Mouse (Mus musculus) heart, embryonic 14.5 days (tissue): ENCODE measurements around the gene Frmd6. TPM values are rescaled to one million over a fixed set of nuclear protein-coding genes. Genes with fewer than 3 reads are reported as not detected.

Source experiments
- ATAC-seq: fragments of 200-750 bp; cut with Nextera tagmentation; 2 replicates; pipeline ENCODE4 v1.8.0; 2017; ENCODE audit warnings: low read depth, moderate TSS enrichment; ENCODE audit not compliant: insufficient number of reproducible peaks, insufficient read depth, low FRiP score
- H3K27ac ChIP-seq, 2 experiments: fragments of 200-500 bp in 1 of 2; fragments of 300-500 bp in 1 of 2; sonication (generic) in 1 of 2; replicated peaks in 1 of 2; 2 replicates each; pipeline ENCODE4 v1.5.1; 2012 to 2014; ENCODE audit warnings: low read depth in 2 of 2, low read length in 2 of 2, control low read depth in 1 of 2, mild to moderate bottlenecking in 1 of 2, mixed read lengths in 1 of 2; ENCODE audit not compliant: control insufficient read depth in 1 of 2, insufficient read depth in 1 of 2
- H3K27me3 ChIP-seq: fragments of 300-500 bp; sonication (generic); 2 replicates; pipeline ENCODE4 v1.6.1; 2014; ENCODE audit warnings: mild to moderate bottlenecking, low read length, control low read depth; ENCODE audit not compliant: control insufficient read depth, insufficient read depth
- H3K36me3 ChIP-seq: fragments of 300-500 bp; sonication (generic); 2 replicates; pipeline ENCODE4 v1.6.1; 2014; ENCODE audit warnings: mild to moderate bottlenecking, control low read depth, low read length, mixed read lengths; ENCODE audit not compliant: control insufficient read depth, insufficient read depth
- H3K4me1 ChIP-seq, 2 experiments: fragments of 200-500 bp in 1 of 2; fragments of 300-500 bp in 1 of 2; sonication (generic) in 1 of 2; 2 replicates each; pipeline ENCODE4 v1.6.1; 2012 to 2014; ENCODE audit warnings: low read length in 2 of 2, control low read depth in 1 of 2, mixed read lengths in 1 of 2; ENCODE audit not compliant: control insufficient read depth in 2 of 2, insufficient read depth in 2 of 2
- H3K4me2 ChIP-seq: fragments of 300-500 bp; sonication (generic); 2 replicates; pipeline ENCODE4 v1.6.1; 2014; ENCODE audit warnings: mild to moderate bottlenecking, low read length
- H3K4me3 ChIP-seq, 2 experiments: fragments of 200-500 bp in 1 of 2; fragments of 300-500 bp in 1 of 2; sonication (generic) in 1 of 2; 2 replicates each; pipeline ENCODE4 v1.5.1; 2012 to 2014; ENCODE audit warnings: low read length in 2 of 2, mild to moderate bottlenecking in 2 of 2, control low read depth in 1 of 2, low read depth in 1 of 2, moderate library complexity in 1 of 2; ENCODE audit not compliant: control insufficient read depth in 1 of 2, insufficient read depth in 1 of 2
- H3K9ac ChIP-seq: fragments of 300-500 bp; sonication (generic); 2 replicates; pipeline ENCODE4 v1.6.1; 2014; ENCODE audit warnings: mild to moderate bottlenecking, low read length
- H3K9me3 ChIP-seq: fragments of 300-500 bp; sonication (generic); 2 replicates; pipeline ENCODE4 v1.6.1; 2016; ENCODE audit warnings: low read length, control low read depth; ENCODE audit not compliant: control insufficient read depth
- WGBS: fragments of 180-500 bp; shearing (Covaris S2); extraction: QIAGEN DNeasy Blood & Tissue Kit; methylation state at CpG from one replicate; pipeline ENCODE4 v1.1.7; 2014; 5-methylcytosine and 5-hydroxymethylcytosine counted together
- polyA plus RNA-seq: library from polyadenylated mRNA; unstranded; fragments of >200 nt; fragmentation: Nextera tagmentation; extraction: Ambion mirVana; gene quantifications from 2 replicates; pipeline ENCODE4 v1.2.1, GENCODE M21; 2014

Frmd6 gene
- polyA plus RNA-seq, 1 experiment from 2014 or later = 27.0 TPM

DNA sequence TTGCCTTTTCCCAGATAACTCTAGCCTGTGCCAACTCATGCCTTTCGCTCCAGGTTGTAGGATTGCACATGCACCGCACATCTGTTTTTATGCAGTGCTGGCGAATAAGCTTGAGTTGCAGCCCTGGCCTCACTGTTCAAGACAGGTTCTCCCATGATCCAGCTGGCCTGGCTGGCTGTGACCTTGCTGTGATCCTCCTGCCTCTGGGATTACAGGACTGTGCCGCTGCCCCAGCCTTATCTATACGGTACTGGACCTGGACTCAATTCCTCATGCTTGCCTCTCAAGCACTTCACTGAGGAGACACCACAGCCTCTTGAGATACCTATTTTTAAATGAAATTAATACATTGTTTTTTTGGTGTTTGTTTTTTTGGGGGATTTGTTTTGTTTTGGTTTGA is 118.9 kb downstream of the Frmd6 start:
- no peak overlapping the region for H3K4me3 ChIP-seq
- no peak overlapping the region for H3K9ac ChIP-seq
- no peaks in the 10 kb centered on the region for H3K9me3 ChIP-seq
- H3K36me3 ChIP-seq = peaks cover 82% of the 10 kb centered on the region
- no peaks in the 10 kb centered on the region for H3K27me3 ChIP-seq
- WGBS = 63% methylated on average over 5 of the region's 5 CpGs
- 0 out of 2 replicates have a peak, but pooled peaks have one; percentile 43 for ATAC-seq
- no peak overlapping the region for H3K4me2 ChIP-seq
- 0 out of 4 replicates have a peak, but pooled peaks cover 0 to 3% of the 10 kb centered on the region in 2 experiments for H3K4me1 ChIP-seq
- peak overlapping the region; percentile 14 to 31; a peak in 1 of 4 replicates for H3K27ac ChIP-seq

- ATAC-seq = no peak
- Histone ChIP-seq H3K4me2 (no peak overlapping the region), H3K9ac (no peak overlapping the region), H3K9me3 (no peaks in the 10 kb centered on the region), H3K4me1 (0 out of 4 replicates have a peak, but pooled peaks cover 0 to 3% of the 10 kb centered on the region in 2 experiments), H3K4me3 (no peak overlapping the region), H3K36me3 (peaks cover 92% of the 10 kb centered on the region), H3K27ac (no peak overlapping the region), H3K27me3 (no peaks in the 10 kb centered on the region)
- WGBS = 91% methylated on average over 10 of the region's 10 CpGs
These were observed 121.4 kb downstream of the Frmd6 start for GRCm38 (mm10) chr12:70946585-70947256.

Other genes with a start within 250 kb of the Frmd6 start
- gene Actr10, start 112.3 kb downstream of the Frmd6 start, polyA plus RNA-seq = 208 and 222 TPM in 2 replicates
- 427 and 453 TPM in 2 replicates for gene Psma3, start 149.1 kb downstream of the Frmd6 start, polyA plus RNA-seq
- 23.3 and 29.5 TPM in 2 replicates for gene Arid4a, start 190.5 kb downstream of the Frmd6 start, polyA plus RNA-seq